Mouse (Mus musculus) common myeloid progenitor, adult 5-6 weeks (primary cell): ENCODE results near the gene Wscd2. TPM values are rescaled to one million over a fixed set of nuclear protein-coding genes. Genes with fewer than 3 reads are reported as not detected.

Source experiments
- ATAC-seq: replicated peaks from 2 replicates; pipeline ENCODE4 v1.8.0; 2016; ENCODE audit warnings: low read depth, mild to moderate bottlenecking, moderate TSS enrichment, inconsistent platforms; ENCODE audit not compliant: poor library complexity, severe bottlenecking
- total RNA-seq: library from RNA; stranded (forward); fragments of 200-1000, 187-1606 nt; gene quantifications from 2 replicates; pipeline ENCODE4 v1.2.3, GENCODE M21; 2017

Wscd2 gene
- total RNA-seq, 1 experiment from 2014 or later = not detected

GRCm38 (mm10) chr5:113606961-113607785, 117.0 kb downstream of the Wscd2 start:
- ATAC-seq = no peak

GRCm38 (mm10) chr5:113607941-113608431, 117.9 kb downstream of the Wscd2 start:
- 0 out of 2 replicates have a peak, but pooled peaks have one; percentile 25 for ATAC-seq

GRCm38 (mm10) chr5:113608511-113608910, 118.4 kb downstream of the Wscd2 start:
- ATAC-seq = no peak

GRCm38 (mm10) chr5:113609891-113610290, 119.8 kb downstream of the Wscd2 start:
- no peak for ATAC-seq

- ATAC-seq = no peak
Measured at GRCm38 (mm10) chr5:113610490-113610889, 120.4 kb downstream of the Wscd2 start.

GRCm38 (mm10) chr5:113611131-113611530, 121.0 kb downstream of the Wscd2 start:
- ATAC-seq = no peak

GRCm38 (mm10) chr5:113611771-113612233, 121.7 kb downstream of the Wscd2 start:
- no peak for ATAC-seq

- ATAC-seq = no peak
Measured at GRCm38 (mm10) chr5:113618716-113619115, 128.6 kb downstream of the Wscd2 start.

GRCm38 (mm10) chr5:113619151-113619550, 129.0 kb downstream of the Wscd2 start:
- ATAC-seq = no peak

GRCm38 (mm10) chr5:113620130-113620716, 130.1 kb downstream of the Wscd2 start:
- no peak for ATAC-seq

GRCm38 (mm10) chr5:113620999-113621398, 130.9 kb downstream of the Wscd2 start:
- peak; percentile 87 for ATAC-seq

- no peak for ATAC-seq
Measured at GRCm38 (mm10) chr5:113623052-113623451, 132.9 kb downstream of the Wscd2 start.

- no peak for ATAC-seq
Measured at GRCm38 (mm10) chr5:113625068-113625467, 134.9 kb downstream of the Wscd2 start.

GRCm38 (mm10) chr5:113626352-113626751, 136.2 kb downstream of the Wscd2 start:
- ATAC-seq = peak; percentile 39; the same call in 1 of the 2 replicates

- ATAC-seq = no peak
Measured at GRCm38 (mm10) chr5:113626991-113627390, 136.9 kb downstream of the Wscd2 start.

- ATAC-seq = no peak
Measured at GRCm38 (mm10) chr5:113627820-113628437, 137.8 kb downstream of the Wscd2 start.

- no peak for ATAC-seq
Measured at GRCm38 (mm10) chr5:113629248-113629647, 139.1 kb downstream of the Wscd2 start.

- ATAC-seq = no peak
Measured at GRCm38 (mm10) chr5:113630116-113630515, 140.0 kb downstream of the Wscd2 start.

GRCm38 (mm10) chr5:113633037-113633714, 143.0 kb downstream of the Wscd2 start:
- no peak for ATAC-seq

- peak; percentile 55 for ATAC-seq
Measured at GRCm38 (mm10) chr5:113634024-113634651, 144.0 kb downstream of the Wscd2 start.
